Mouse (Mus musculus): ENCODE measurements around the gene Tatdn3. TPM values are rescaled to one million over a fixed set of nuclear protein-coding genes. Genes with fewer than 3 reads are reported as not detected.

Gene Tatdn3
- total RNA-seq (2021): 10 to 100 TPM; 12.3 to 13.5 TPM
- long read RNA-seq, experiment 1, partial matches to known transcripts: 2 of 5 reads
- long read RNA-seq, experiment 1, other reads (novel, unspliced or antisense): 0 of 5 reads
- long read RNA-seq, experiment 2, transcript Tatdn3-201 (10 exons, 1,196 nt): major isoform, 5 of 8 reads
- long read RNA-seq, experiment 2, partial matches to known transcripts: 0 of 8 reads
- long read RNA-seq, experiment 2, other reads (novel, unspliced or antisense): 3 of 8 reads

- DNase-seq (ENCODE audit: low spot score): peak; percentile 91
Observed at GRCm38 (mm10) chr1:191062781-191063485, at the start of gene Tatdn3, which contains the start of gene Nsl1. TSS of gene Tatdn3 (minus strand) at chr1:191062932. TSS of gene Nsl1 (plus strand) at chr1:191063012.

GRCm38 (mm10) chr1:191111146-191111545, 48.4 kb upstream of the Tatdn3 start:
- no peak for DNase-seq (ENCODE audit: low spot score)

DNA sequence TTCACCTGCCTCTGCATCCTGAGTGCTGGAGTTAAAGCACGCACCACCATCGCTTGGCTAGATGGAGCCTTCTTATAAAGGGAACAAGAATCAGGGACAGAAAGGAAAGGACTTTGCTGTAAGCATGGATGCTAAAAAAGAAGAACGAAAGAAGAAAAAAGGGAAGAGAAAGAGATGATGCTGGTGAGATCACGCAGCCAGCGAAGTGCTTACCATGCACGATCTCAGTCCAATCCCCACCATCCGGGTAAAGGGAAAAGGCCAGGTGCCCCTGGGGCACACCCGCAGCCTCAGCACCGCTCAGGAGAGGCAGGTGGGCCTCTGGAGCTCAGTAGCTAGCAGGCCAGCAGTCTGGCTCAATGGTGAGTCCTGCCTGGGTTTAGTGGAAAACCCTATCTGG, 47.2 kb upstream of the Tatdn3 start:
- DNase-seq (ENCODE audit: low spot score): no peak

- DNase-seq (ENCODE audit: low spot score): no peak
Observed at GRCm38 (mm10) chr1:191107306-191107705, 44.6 kb upstream of the Tatdn3 start.

- DNase-seq (ENCODE audit: low spot score): no peak
Observed at GRCm38 (mm10) chr1:191105246-191105645, 42.5 kb upstream of the Tatdn3 start.

DNA sequence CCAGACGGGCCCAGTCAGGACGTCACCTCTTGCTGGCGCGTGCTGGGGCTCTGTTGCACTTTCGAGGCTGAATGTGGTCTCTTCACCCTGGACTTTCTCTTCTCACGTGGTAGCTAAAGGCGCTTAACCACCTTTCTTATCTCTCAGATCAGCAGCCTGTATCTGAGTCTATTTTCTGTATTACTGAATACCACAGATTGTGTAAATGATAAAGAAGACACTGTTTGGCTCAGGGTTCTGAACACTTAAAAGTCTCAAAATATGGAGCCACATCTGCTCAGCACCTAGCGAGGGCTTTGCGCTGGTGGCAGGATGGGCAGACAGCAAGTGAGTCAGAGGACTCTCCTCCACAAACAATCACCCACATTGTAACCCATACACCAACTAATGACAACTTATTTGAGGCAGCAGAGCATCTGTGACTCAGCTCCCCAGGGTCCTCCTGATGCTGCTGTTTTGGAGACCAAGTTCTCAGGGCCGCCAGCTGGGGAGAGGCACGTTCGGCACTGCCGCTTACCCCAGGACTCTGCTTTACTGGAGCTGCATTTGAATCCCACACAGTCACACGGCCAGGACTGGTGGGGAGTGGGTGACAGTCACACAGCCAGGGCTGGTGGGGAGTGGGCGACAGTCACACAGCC, 40.1 kb upstream of the Tatdn3 start:
- DNase-seq (ENCODE audit: low spot score): no peak

DNA sequence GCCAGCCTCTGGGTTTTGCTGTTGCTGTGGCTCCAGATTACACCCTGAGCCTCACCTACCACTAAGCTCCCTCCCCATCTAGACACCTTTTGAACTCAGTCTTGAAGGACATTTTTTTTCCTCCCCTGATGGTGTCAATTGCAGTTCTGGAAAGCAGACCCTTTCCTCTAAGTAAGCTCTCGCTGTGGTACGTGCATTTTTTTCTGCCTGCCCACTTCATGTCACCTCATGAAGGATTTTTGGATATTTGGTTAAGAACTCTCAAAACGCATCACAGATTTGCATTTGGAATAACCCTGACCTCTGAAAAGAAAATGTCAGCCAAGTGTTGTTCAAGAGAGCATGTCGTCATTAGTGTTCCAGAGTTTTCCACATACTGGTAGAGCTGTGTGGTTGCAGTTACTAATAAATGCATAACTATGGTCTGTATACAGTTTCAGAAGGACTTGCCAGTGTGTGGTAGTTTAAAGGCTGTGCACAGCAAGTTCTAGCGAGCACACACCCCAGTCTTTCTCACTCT, 37.1 kb upstream of the Tatdn3 start:
- DNase-seq (ENCODE audit: low spot score): no peak

- DNase-seq (ENCODE audit: low spot score): no peak
Observed at GRCm38 (mm10) chr1:191099114-191099513, 36.4 kb upstream of the Tatdn3 start.

DNA sequence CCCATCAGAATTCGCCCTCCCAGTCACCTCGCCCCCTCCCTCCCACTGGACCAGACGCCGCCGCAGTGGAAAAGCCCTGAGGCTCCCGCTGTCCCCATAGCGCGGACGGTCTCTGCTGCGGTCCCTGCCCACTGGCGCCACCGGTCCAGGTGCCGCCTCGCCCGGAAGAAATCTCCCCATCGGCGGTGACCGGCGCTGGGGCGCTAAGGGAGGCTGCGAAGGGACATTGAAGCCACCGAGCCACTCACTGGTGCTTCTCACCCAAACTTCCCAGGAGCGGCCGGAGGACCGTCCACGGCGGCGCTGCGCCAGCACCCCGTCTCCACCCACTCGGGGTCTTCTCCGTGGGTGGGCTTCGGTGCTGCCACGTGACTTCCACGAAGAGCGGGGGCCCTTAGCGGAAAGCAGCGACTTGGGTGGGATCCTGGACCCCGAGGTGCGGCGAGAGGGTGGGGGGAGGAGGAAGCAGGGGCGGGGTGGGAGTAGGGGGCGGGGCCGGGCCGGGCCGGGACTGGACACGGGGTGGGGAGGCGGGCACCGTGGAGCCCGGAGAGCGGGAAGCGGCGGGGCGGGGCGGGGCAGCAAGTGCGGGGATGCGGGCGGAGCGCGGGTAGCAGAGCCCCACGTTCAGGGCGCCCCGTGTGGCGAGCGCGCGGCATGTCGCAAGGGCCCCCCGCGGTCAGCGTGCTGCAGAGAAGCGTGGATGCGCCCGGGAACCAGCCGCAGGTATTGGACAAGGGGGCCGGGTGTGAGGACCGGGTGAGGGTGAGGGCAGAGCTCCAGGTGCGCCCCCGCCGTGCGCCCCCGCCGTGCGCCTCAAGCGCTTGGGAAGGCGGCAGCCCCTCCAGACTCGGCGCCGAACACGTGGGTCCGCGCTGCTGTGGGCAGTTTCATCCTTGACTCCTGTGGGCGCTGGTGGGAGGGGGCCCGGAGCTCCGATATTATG, 35.3 kb upstream of the Tatdn3 start, which contains the start of gene Batf3:
Gene Batf3, plus strand, starts transcription at position 46 of the 946 bp plus-strand sequence.
- peak; percentile 11 for DNase-seq (ENCODE audit: low spot score)

DNA sequence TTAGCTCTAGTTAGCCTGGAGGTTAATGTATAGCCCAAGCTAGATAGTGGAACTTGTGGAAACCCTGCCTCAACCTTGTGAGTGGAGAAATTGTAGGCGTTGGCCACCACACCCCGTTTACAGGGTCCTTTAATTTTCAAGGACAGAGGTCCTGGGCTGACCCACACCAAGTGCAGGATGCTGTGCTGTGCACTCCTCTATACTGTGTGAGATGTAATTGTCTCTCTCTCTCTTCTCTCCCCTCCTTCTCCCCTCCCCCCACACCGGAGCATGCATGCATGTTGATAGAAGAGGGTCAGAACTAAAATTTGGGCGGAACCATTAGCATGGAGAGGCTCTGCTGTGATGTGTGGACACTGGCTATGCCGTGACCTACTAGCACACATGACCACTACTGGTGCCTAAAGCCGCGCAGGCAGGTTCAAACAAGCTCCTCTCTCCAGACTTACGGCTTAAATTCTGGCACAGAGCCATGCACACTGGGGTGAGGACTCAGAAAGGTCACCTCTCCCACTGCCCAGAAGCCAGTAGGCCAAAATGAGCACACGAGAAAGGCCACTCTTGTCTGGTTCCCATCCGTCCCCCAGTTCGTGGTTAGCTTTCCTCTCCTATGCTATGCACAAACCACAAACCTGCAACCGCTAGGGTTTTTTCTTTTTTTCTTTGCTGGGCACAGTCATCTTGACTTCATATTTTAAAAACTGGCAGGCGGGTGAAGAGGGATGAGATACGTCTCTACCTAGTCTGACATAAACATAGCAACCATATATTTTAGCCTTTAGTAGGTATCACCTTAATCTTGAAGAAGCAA, 34.3 kb upstream of the Tatdn3 start:
- no peak for DNase-seq (ENCODE audit: low spot score)

- no peak for DNase-seq (ENCODE audit: low spot score)
Observed at GRCm38 (mm10) chr1:191095019-191095418, 32.3 kb upstream of the Tatdn3 start.

DNA sequence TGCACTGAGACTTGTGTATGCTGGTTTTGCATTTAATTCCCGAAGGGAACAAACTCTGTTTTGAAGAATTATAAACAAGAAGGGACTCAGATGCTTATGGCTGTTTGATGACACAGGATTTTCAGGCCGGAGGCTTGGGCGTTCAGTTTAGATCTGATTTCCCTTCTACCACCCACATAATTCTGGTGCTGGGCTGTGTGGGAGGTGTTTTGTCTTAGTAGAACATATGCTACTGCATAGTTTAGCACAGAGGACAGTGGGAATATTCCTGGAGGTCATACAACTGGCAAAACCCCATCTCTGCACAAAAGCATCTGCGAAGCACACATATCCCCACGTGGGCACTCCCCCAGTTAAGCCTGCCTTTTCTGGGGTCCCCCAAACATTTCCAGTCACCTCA, 30.8 kb upstream of the Tatdn3 start:
- no peak for DNase-seq (ENCODE audit: low spot score)

DNA sequence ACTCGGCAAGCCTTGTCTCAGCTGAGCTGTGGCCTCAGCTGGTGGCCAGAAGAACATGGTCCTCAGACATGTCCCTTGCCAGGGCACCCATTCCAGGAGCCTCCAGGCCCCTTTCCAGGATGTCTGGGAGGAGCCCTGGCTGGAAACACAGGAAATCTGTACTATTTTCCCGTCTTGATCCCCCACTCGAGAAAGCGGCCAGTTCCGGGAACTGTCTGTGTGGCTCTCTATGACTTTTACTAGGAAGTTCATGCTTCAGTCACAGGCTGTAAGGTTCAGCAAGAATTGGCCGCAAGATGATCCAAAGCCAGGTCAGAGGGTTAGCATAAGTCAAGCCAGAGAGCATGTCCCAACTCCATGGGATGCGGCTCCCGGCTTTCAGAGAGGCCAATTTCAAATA, 29.3 kb upstream of the Tatdn3 start:
- no peak for DNase-seq (ENCODE audit: low spot score)

DNA sequence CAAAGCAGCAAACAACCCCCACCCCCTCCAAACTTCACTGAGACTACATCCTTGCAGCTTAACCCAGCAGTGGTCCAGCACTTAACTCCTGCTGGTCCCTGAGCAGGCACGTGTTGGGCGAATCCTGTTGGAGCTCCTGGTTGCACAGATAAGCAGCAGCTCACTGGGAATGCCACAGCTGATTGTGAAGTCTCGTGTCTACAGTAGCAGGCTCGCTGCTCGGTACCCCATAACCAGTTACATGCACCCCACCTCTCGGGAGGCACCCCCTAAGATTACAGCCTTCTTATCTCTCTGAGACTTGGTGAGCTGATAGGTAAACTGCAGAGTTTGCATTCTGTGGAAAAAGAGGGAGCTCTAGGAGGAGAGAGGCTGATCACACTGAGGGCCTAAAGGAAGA, 26.6 kb upstream of the Tatdn3 start:
- DNase-seq (ENCODE audit: low spot score): no peak

DNA sequence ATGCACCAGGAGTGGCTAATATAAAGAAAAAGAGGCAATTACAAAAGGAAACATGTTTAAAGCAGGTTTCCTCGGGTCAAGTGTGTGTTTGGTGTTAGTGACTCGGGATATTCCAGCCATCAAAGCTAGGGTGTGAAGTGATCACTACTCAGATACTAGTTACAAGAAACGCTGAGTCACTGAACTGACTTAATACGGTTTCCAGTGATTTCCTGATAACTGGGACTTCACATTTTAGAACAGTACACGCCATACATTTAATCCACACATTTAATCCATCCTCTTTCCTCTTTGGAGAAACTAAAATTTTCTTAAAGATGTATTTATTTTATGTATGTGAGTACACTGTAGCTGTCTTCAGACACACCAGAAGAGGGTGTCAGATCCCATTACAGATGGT, 25.2 kb upstream of the Tatdn3 start:
- DNase-seq (ENCODE audit: low spot score): no peak

DNA sequence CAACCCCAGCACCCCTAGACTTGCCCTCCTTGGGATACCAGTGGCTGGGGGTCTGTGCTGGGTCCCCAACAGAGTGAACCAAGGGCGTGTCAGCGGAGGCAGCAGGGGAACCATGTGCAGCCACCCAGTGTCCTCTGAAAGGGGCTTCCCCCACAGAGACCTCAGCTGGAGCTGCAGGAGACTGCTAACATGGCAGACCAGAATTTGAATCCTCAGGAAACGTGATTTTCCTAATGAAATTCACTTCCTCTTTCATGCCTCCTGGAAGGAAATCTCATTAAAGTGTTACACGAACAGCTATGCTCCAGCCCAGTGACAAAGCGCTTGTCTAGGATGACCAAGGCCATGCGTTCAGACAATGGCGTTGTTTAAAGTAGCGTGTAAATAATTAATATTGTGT, 24.2 kb upstream of the Tatdn3 start:
- no peak for DNase-seq (ENCODE audit: low spot score)

GRCm38 (mm10) chr1:191086304-191086878, 23.7 kb upstream of the Tatdn3 start:
- no peak for DNase-seq (ENCODE audit: low spot score)

- DNase-seq (ENCODE audit: low spot score): no peak
Observed at GRCm38 (mm10) chr1:191085597-191085996, 22.9 kb upstream of the Tatdn3 start.

DNA sequence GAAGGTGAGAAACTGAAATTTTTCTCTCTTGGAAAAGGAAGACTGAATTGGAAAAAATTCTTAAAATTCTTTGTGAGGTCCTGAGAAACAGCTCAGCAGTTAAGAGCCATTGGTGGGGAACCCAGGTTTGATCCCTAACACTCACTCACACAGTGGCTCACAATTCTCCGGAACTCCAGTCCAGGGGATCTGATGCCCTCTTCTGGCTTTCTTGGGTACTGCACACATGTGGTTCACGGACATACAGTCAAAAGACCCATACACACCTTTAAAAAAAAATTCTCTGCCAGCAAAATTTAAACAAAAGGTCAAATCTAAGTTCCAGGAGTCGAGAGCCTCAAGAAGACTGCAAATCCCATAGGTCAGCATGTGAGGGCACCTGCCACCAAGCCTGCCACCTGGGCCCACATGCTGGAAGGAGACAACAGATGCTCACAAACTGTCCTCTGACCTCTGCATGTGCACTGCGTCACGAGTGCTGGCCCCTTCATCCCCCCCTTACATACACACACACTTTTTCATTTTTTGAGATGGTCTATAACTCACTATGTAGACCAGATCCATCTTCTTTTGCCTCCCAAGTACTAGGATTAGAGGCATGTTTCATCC, 22.3 kb upstream of the Tatdn3 start:
- DNase-seq (ENCODE audit: low spot score): peak; percentile 45

DNA sequence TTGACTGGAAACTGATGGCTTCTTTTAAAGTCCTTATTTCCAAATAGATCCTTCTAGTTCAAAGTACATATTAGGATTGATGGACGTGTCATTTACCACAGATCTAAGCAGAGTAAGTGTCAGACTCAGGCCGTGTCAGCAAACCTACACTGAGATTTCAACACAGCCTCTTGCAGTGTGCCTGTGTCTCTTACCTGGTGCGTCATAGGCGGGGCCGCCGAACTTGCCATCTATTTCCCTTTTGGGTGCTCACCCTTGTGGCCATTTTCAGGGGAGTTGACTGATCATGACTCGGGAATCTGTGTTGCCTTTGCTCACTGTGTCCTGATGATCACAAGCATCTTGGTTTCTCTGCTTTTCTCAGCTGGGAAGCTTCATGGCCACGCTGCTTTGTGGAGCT, 20.5 kb upstream of the Tatdn3 start:
- no peak for DNase-seq (ENCODE audit: low spot score)
